Mouse (Mus musculus): Measurements from ENCODE around the gene Olfr1002.

The Olfr1002 gene

DNA sequence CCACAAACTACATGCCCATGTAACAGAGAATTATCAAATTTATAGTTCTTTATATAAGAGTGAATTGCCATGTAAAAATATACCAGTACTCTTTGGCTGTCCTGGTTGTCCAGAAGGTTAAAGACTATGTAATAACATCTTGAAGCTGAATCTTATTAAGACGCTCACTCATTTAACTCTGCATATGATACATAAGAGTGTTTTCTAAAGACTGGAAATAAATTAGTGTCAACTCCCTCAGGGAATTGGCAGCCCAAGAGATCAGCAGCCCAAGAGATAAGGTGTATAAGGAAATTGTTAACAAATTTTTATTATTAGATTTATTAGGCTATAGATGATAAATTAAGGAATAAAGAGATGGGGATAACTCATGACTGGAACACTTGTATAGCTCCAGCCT, at the start of gene Olfr1002:
Gene Olfr1002 (minus strand): TSS at position 101 of the 400 bp plus-strand sequence.
- WGBS, result 94% methylated on average over 1 of the region's 1 CpGs

DNA sequence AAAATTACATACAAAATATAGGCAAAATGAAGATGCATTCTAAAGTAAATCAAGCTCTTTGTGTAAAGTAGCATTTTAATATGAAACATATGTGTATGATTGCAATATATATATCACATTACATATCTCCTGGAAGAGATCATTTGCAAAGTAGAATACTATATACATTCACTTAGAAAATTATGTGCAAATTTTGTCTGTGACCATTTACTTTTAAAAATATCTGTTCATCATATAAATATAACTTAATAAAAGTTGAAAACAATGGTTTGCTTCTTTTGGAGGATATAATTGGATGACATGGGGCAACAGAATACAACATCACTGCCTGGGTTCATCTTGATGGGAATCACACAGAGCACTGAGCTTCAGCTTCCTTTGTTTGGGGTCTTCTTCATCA, 38.6 kb upstream of the Olfr1002 start, which contains the start of gene Olfr1008:
Gene Olfr1008 (plus strand): TSS at position 301 of the 400 bp plus-strand sequence.

DNA sequence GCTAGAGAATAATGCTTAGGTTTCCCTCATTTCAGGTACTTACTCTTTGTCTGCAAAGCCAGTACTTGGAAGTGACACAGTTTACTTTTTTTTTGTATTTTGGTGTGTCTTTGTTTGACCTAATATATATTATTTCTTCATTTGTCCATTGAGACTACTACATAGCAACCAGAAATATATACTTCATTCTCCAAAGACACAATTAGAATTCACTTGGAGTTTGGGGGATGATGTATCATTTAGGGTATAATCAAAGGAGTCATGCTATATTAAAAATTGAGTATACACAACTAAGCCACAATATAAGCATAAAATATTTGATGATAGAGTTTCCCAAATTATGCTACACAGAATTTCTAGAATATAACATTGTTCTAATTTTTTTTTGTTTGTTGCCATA, 28.2 kb upstream of the Olfr1002 start, which contains the start of gene Olfr1006:
Gene Olfr1006 (minus strand): TSS at position 101 of the 400 bp plus-strand sequence.

DNA sequence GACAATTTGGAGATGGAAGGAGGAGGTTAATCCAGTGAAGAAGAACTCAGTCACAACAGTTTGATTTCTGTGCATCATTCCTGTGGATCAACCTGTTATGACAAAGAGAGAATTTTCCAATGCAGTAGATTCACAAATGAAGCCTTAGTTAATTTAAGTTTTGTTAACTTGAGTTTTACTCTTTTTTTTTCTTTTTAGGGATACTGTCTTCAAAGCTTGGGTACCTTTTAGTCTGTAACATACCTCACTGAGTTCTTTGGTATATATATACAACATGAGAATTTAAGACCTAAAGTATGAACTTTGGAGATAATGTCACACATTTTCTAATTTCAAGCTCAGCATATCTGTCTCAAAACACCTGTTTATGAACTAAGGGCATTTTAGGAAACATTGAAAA, 13.9 kb upstream of the Olfr1002 start, which contains the start of gene Olfr154:
Gene Olfr154 (minus strand): TSS at position 101 of the 400 bp plus-strand sequence.

DNA sequence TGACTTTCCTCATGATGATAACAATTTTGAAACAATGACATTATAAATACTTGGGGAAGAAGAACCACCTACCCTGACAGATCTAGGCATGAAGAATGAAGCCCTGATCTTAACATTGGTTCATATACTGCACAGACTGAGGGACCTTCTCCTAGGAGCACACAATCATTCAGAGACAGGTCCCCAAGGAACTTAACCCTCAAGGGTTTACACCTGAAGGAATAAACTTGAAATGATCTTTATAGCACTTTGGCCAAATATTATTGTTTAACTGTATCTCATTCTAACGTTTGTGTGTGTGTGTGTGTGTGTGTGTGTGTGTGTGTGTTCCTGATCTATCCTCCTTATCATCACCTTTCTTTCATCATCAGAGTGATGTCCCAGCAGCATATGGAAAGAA, 38.7 kb downstream of the Olfr1002 start, which contains the start of gene Olfr1000:
Gene Olfr1000 (minus strand): TSS at position 101 of the 400 bp plus-strand sequence.
- 68% methylated on average over 1 of the region's 1 CpGs for WGBS

Data from cerebral cortex, adult 2 months (tissue).